Mouse (Mus musculus): ENCODE measurements around the gene Ccdc190.

GRCm38 (mm10) chr1:169909659-169910058 lies 18.8 kb upstream of the Ccdc190 start:
- TF ChIP-seq POLR2A (IDR thresholded peaks at IDR 0.05; ENCODE audit: borderline replicate concordance, insufficient read depth, low read length) (no peak), CTCF (IDR thresholded peaks at IDR 0.05; ENCODE audit: borderline replicate concordance, insufficient read depth, low read depth, low read length) (no peak)

Measured in cerebellum, adult 2 months (tissue).